8 mouse cellular contexts compared by ENCODE assay signal in genomic region chr8:4258233-4258632, GRCm38 (mm10). TPM values are rescaled to one million over a fixed set of nuclear protein-coding genes. Genes with fewer than 3 reads are reported as not detected.
DNase-seq lines count a peak whose midpoint lies in the region; ATAC-seq and TF ChIP-seq lines count a peak whose summit lies in the region.

No protein-coding gene starts in this region.

- WGBS in hindbrain, postnatal 0 days = 2% methylated on average over 35 of the region's 35 CpGs

- no peaks in the 10 kb centered on the region for H3K27me3 ChIP-seq in hindbrain, postnatal 0 days (ENCODE audit: insufficient read depth, low read length)

- peak; percentile 43 for ATAC-seq in activated CD4-positive, CD25-positive, alpha-beta regulatory T cell, adult 4 months
- peak; percentile 71 for ATAC-seq in hindbrain, postnatal 0 days

- peak; percentile 97 for TF ChIP-seq CTCF in hindbrain, postnatal 0 days (IDR thresholded peaks at IDR 0.05; ENCODE audit: low read depth)

- intact Hi-C loops in left cerebral cortex, postnatal 36 days (cut with DNase I) = no loop called here

- H3K27ac ChIP-seq in hindbrain, postnatal 0 days = peak overlapping the region; percentile 94

- H3K9me3 ChIP-seq in hindbrain, postnatal 0 days (ENCODE audit: low read length) = no peaks in the 10 kb centered on the region

- peaks cover 18% of the 10 kb centered on the region for H3K4me1 ChIP-seq in hindbrain, postnatal 0 days (ENCODE audit: insufficient read depth, low read length)

- H3K4me2 ChIP-seq in hindbrain, postnatal 0 days (ENCODE audit: low read depth, low read length) = peak overlapping the region; percentile 74

- H3K4me3 ChIP-seq in hindbrain, postnatal 0 days (ENCODE audit: low read length) = peak overlapping the region; percentile 76

- peaks cover 45% of the 10 kb centered on the region; the same call in 1 of the 2 replicates for H3K36me3 ChIP-seq in hindbrain, postnatal 0 days (ENCODE audit: insufficient read depth, low read length)

- peak overlapping the region; percentile 90 for H3K9ac ChIP-seq in hindbrain, postnatal 0 days (replicated peaks; ENCODE audit: low read length)

- DNase-seq in cerebellum, postnatal 25 days = peak; percentile 64 to 78
- DNase-seq in frontal cortex, postnatal 25 days (ENCODE audit: low spot score in 2 of 2) = peak; percentile 77 to 79
- DNase-seq in hindbrain, postnatal 0 days (ENCODE audit: low spot score) = peak; percentile 85
- DNase-seq in left cerebral cortex, postnatal 36 days (ENCODE audit: low spot score in 2 of 2) = peak; percentile 82 to 83
- peak; percentile 89 for DNase-seq in mesoderm, embryonic 11.5 days (ENCODE audit: low read depth, low spot score)
- DNase-seq in right cerebral cortex, postnatal 14 days = peak; percentile 86
- peak; percentile 71 for DNase-seq in yolk sac, embryonic 10.5 days (ENCODE audit: low spot score)

RNA-seq across cellular contexts. Expression of gene Ctxn1, which starts 0.8 kb away (rescaled TPM):
- under 1 TPM in 1 of 2 experiments, not detected in 1; 0.83 TPM for polyA plus RNA-seq in activated CD4-positive, CD25-positive, alpha-beta regulatory T cell, adult 4 months (2017; shearing (Covaris generic))
- 99.4 and 109 TPM in 2 replicates for total RNA-seq in hindbrain, postnatal 0 days (2014; rRNA removed)
- polyA plus RNA-seq in hindbrain, postnatal 0 days (2015; fragmentation: Nextera tagmentation; extraction: Ambion mirVana) = 224 and 240 TPM in 2 replicates
- total RNA-seq in left cerebral cortex, postnatal 36 days (2021) = 100 to 1,000 TPM; 599 to 686 TPM

RNA-seq across cellular contexts. Expression of gene Snapc2, which starts 5.4 kb away (rescaled TPM):
- polyA plus RNA-seq in activated CD4-positive, CD25-positive, alpha-beta regulatory T cell, adult 4 months (2017; shearing (Covaris generic)) = 10 to 100 TPM; 10.4 to 11.0 TPM
- 89.6 and 91.3 TPM in 2 replicates for total RNA-seq in hindbrain, postnatal 0 days (2014; rRNA removed)
- 63.4 and 65.3 TPM in 2 replicates for polyA plus RNA-seq in hindbrain, postnatal 0 days (2015; fragmentation: Nextera tagmentation; extraction: Ambion mirVana)
- 10 to 100 TPM; 28.5 to 36.5 TPM for total RNA-seq in left cerebral cortex, postnatal 36 days (2021)

RNA-seq across cellular contexts. Expression of gene Tgfbr3l, which starts 10.2 kb away (rescaled TPM):
- 1 to 10 TPM; 3.5 to 6.8 TPM for polyA plus RNA-seq in activated CD4-positive, CD25-positive, alpha-beta regulatory T cell, adult 4 months (2017; shearing (Covaris generic))
- 9.0 and 15.5 TPM in 2 replicates for total RNA-seq in hindbrain, postnatal 0 days (2014; rRNA removed)
- 3.7 TPM in 2 replicates for polyA plus RNA-seq in hindbrain, postnatal 0 days (2015; fragmentation: Nextera tagmentation; extraction: Ambion mirVana)
- 10 to 100 TPM in 1 of 2 experiments, 1 to 10 TPM in 1; 6.4 to 14.1 TPM for total RNA-seq in left cerebral cortex, postnatal 36 days (2021)

RNA-seq across cellular contexts. Expression of gene Timm44, which starts 17.5 kb away (rescaled TPM):
- polyA plus RNA-seq in activated CD4-positive, CD25-positive, alpha-beta regulatory T cell, adult 4 months (2017; shearing (Covaris generic)) = 10 to 100 TPM; 74.9 to 77.5 TPM
- 45.7 and 64.8 TPM in 2 replicates for total RNA-seq in hindbrain, postnatal 0 days (2014; rRNA removed)
- 46.7 and 50.0 TPM in 2 replicates for polyA plus RNA-seq in hindbrain, postnatal 0 days (2015; fragmentation: Nextera tagmentation; extraction: Ambion mirVana)
- total RNA-seq in left cerebral cortex, postnatal 36 days (2021) = 10 to 100 TPM; 58.9 to 75.6 TPM

RNA-seq across cellular contexts. Expression of gene Gm49320, which starts 19.6 kb away (rescaled TPM):
- polyA plus RNA-seq in activated CD4-positive, CD25-positive, alpha-beta regulatory T cell, adult 4 months (2017; shearing (Covaris generic)) = 1 to 10 TPM in 1 of 2 experiments, under 1 TPM in 1; 0.61 to 1.3 TPM
- total RNA-seq in hindbrain, postnatal 0 days (2014; rRNA removed) = not detected in 2 replicates
- polyA plus RNA-seq in hindbrain, postnatal 0 days (2015; fragmentation: Nextera tagmentation; extraction: Ambion mirVana) = 0.25 and 0.74 TPM in 2 replicates
- total RNA-seq in left cerebral cortex, postnatal 36 days (2021) = 1 to 10 TPM in 1 of 2 experiments, not detected in 1; 1.4 TPM

Comparison
In these comparisons a context has a peak if more than half of its experiments do, and no peak if none do; other contexts are left out.
1. Peak in every context shown above with its lines: DNase-seq, ATAC-seq, H3K4me3 ChIP-seq and H3K27ac ChIP-seq.